Mouse (Mus musculus): ENCODE measurements at regions not wholly inside any gene's neighbourhood (a gene's known extent, or its start where the extent isn't known, plus 50 kb on each side); places are given as distances from the start of the nearest gene placed in this dataset.

DNA sequence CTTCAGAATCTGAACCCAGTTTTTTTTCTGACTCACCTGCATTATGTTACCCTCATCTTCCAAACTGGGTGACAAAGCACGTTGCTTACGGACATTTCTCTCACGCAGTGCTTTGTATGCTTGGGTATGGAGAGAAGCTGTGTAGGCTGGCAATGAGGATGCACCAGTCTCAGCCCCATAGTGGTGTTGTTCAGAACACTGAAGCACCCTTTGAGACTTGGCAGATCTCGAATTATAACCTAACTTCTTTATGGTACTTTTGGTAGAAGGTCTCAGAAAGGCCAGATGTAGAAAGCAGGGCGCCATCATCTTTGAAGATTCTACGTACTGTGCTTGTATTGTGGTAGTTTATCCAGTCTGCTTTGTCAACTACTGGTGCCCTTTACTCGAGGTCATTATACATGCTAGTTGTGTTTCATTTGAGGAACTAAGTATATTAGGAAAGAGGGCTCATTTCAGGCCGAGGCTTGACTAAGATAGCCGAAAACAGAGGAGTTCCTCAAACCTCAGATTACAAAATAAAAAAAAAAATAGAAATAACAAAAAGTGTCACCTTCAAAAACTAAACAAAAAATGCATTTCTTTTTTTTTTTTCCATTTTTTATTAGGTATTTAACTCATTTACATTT, 85.7 kb downstream of the Rgs2 start:
- no peak for ATAC-seq (ENCODE audit: low FRiP score)
- WGBS, result 91% methylated on average over 9 of the region's 9 CpGs
- no peak overlapping the region for H3K4me2 ChIP-seq (replicated peaks)

DNA sequence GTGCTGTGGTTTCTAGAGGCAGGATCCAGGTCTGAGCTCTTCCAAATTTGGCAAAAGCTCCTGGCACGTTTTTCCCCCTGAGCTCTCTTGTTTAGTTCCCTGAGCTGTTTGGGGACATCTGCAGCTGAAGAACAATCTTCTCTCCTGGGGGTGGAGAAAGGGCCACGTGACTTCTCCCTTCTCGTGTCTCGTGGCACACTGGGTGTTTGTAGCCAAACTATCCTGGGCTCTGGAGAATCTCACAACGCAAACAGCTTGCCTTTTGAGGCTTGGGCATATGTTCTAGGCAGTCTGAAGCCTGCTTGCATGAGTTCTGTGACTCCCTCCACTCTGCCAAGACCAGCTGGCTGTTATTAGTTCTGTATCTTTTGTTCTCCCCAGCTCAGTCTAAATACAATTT, 86.3 kb downstream of the Rgs2 start:
- Histone ChIP-seq H3K4me3 (replicated peaks; ENCODE audit: low read length) (no peak overlapping the region), H3K27ac (no peak overlapping the region), H3K27me3 (ENCODE audit: control insufficient read depth, insufficient read depth, low read length) (no peaks in the 10 kb centered on the region), H3K9ac (no peak overlapping the region), H3K4me1 (replicated peaks; ENCODE audit: control insufficient read depth, insufficient read depth, low read length) (peaks cover 14% of the 10 kb centered on the region; the same call in 1 of the 2 replicates), H3K36me3 (replicated peaks; ENCODE audit: control insufficient read depth, insufficient read depth) (no peaks in the 10 kb centered on the region), H3K9me3 (ENCODE audit: control insufficient read depth, low read length) (no peaks in the 10 kb centered on the region), H3K4me2 (replicated peaks) (no peak overlapping the region)
- DNase-seq (ENCODE audit: low spot score), result no peak
- no peak for ATAC-seq (ENCODE audit: low FRiP score)
- WGBS, result 71% methylated on average over 5 of the region's 5 CpGs

More for the DNA sequence above, 85.7 kb downstream of the Rgs2 start:
- Histone ChIP-seq H3K4me3 (replicated peaks; ENCODE audit: low read length) (no peak overlapping the region), H3K9me3 (ENCODE audit: control insufficient read depth, low read length) (no peaks in the 10 kb centered on the region), H3K27ac (no peak overlapping the region), H3K36me3 (replicated peaks; ENCODE audit: control insufficient read depth, insufficient read depth) (no peaks in the 10 kb centered on the region), H3K9ac (no peak overlapping the region), H3K27me3 (ENCODE audit: control insufficient read depth, insufficient read depth, low read length) (no peaks in the 10 kb centered on the region), H3K4me1 (replicated peaks; ENCODE audit: control insufficient read depth, insufficient read depth, low read length) (peaks cover 14% of the 10 kb centered on the region; the same call in 1 of the 2 replicates)
- no peak for DNase-seq (ENCODE audit: low spot score)

DNA sequence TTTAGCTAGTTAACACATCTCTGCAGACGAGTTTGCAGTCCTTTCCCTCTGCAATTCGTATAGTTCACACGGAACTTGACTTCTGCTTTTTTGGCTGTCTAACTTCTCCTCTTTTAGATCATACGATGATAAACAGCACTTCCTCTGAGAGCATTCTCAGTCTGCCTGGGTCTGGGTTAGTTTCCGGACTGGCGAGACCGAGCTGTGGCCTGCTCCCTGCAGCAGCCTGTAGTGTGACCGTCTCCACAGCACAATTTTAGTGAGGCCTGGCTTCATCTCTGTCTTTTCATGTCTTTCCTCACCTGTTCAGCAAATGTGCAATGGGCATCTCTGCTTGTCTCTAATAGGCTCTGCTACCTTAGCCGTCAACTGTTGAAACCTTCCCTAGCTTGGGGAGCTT, 87.4 kb downstream of the Rgs2 start:
- DNase-seq (ENCODE audit: low spot score) (no peak), ATAC-seq (ENCODE audit: low FRiP score) (no peak)
- H3K4me1 ChIP-seq (replicated peaks; ENCODE audit: control insufficient read depth, insufficient read depth, low read length), result peaks cover 14% of the 10 kb centered on the region; the same call in 1 of the 2 replicates
- no peak overlapping the region for H3K27ac ChIP-seq
- no peak overlapping the region for H3K4me3 ChIP-seq (replicated peaks; ENCODE audit: low read length)
- H3K36me3 ChIP-seq (replicated peaks; ENCODE audit: control insufficient read depth, insufficient read depth), result no peaks in the 10 kb centered on the region
- no peak overlapping the region for H3K9ac ChIP-seq
- no peaks in the 10 kb centered on the region for H3K27me3 ChIP-seq (ENCODE audit: control insufficient read depth, insufficient read depth, low read length)
- WGBS, result 86% methylated on average over 9 of the region's 9 CpGs
- no peaks in the 10 kb centered on the region for H3K9me3 ChIP-seq (ENCODE audit: control insufficient read depth, low read length)
- H3K4me2 ChIP-seq (replicated peaks), result no peak overlapping the region

DNA sequence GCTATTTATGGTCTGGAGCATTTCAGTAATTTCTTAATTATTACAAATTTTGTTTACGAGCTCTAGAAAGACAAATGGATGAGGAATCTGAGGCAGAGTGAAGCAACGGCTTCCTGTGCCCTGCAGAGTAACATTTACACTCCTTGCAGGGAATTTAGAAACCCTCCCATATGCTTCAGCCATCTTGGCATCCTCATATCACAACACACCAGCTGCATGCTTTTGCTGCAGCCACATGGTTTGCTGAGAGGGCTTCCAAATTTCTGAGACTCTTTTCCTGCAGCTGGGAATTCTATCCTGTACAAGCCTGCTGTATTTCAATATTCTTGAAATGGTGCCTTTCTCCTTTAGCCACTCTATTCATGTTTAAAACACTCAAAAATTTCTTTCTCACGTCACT, 91.4 kb downstream of the Rgs2 start:
- ATAC-seq (ENCODE audit: low FRiP score) (no peak), DNase-seq (ENCODE audit: low spot score) (no peak)
- no peak overlapping the region for H3K4me2 ChIP-seq (replicated peaks)
- H3K36me3 ChIP-seq (replicated peaks; ENCODE audit: control insufficient read depth, insufficient read depth), result no peaks in the 10 kb centered on the region
- no peak overlapping the region for H3K27ac ChIP-seq
- WGBS, result 76% methylated on average over 3 of the region's 3 CpGs
- no peaks in the 10 kb centered on the region for H3K27me3 ChIP-seq (ENCODE audit: control insufficient read depth, insufficient read depth, low read length)
- no peaks in the 10 kb centered on the region for H3K9me3 ChIP-seq (ENCODE audit: control insufficient read depth, low read length)
- no peaks in the 10 kb centered on the region for H3K4me1 ChIP-seq (replicated peaks; ENCODE audit: control insufficient read depth, insufficient read depth, low read length)
- no peak overlapping the region for H3K9ac ChIP-seq
- no peak overlapping the region for H3K4me3 ChIP-seq (replicated peaks; ENCODE audit: low read length)

DNA sequence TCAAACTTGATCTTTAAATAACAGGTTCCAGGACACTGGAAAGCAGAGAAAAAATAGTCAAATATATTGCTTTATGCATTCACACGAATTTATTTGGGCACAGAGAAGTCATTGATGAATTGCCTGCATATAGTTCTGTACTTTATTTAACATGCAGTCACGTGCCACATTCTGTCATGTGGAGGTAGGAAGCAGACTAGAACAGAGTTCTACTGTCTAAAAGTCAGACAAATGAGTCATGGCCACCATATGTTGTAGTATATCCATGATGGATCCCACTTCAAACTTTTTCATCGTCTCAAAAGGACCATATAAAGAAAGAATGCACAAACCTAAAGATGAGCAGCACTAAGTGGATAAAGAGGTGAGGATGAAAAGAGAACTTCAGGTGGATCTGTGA, 92.7 kb downstream of the Rgs2 start:
- H3K4me1 ChIP-seq (replicated peaks; ENCODE audit: control insufficient read depth, insufficient read depth, low read length), result no peaks in the 10 kb centered on the region
- ATAC-seq (ENCODE audit: low FRiP score) (no peak), DNase-seq (ENCODE audit: low spot score) (no peak)
- H3K9ac ChIP-seq, result no peak overlapping the region
- WGBS, result 64% methylated on average over 3 of the region's 3 CpGs
- no peaks in the 10 kb centered on the region for H3K27me3 ChIP-seq (ENCODE audit: control insufficient read depth, insufficient read depth, low read length)
- no peaks in the 10 kb centered on the region for H3K9me3 ChIP-seq (ENCODE audit: control insufficient read depth, low read length)
- H3K4me3 ChIP-seq (replicated peaks; ENCODE audit: low read length), result no peak overlapping the region
- no peak overlapping the region for H3K4me2 ChIP-seq (replicated peaks)
- no peak overlapping the region for H3K27ac ChIP-seq
- no peaks in the 10 kb centered on the region for H3K36me3 ChIP-seq (replicated peaks; ENCODE audit: control insufficient read depth, insufficient read depth)

DNA sequence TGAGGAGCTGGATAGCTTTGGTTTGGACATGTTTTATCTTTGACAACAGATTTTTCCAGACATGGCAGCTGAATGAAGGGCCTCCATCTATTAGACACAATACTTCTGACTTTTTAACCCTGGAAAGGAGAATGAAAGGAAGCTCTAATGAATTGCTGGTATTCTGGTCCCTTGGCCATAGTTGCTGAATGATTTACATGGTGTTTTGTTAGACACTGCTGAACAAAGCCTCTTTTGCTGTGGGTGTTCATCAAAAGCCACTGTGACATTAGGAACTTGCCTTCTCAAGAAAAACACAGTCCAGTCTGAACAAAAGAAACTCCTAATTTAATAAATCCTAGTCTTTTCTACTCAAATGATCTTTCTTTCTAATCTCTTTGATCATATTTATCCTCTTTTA, 93.4 kb downstream of the Rgs2 start:
- DNase-seq (ENCODE audit: low spot score) (no peak), ATAC-seq (ENCODE audit: low FRiP score) (no peak)
- no peaks in the 10 kb centered on the region for H3K9me3 ChIP-seq (ENCODE audit: control insufficient read depth, low read length)
- no peaks in the 10 kb centered on the region for H3K4me1 ChIP-seq (replicated peaks; ENCODE audit: control insufficient read depth, insufficient read depth, low read length)
- no peak overlapping the region for H3K4me2 ChIP-seq (replicated peaks)
- no peaks in the 10 kb centered on the region for H3K27me3 ChIP-seq (ENCODE audit: control insufficient read depth, insufficient read depth, low read length)
- H3K27ac ChIP-seq, result no peak overlapping the region
- no peak overlapping the region for H3K4me3 ChIP-seq (replicated peaks; ENCODE audit: low read length)
- H3K36me3 ChIP-seq (replicated peaks; ENCODE audit: control insufficient read depth, insufficient read depth), result no peaks in the 10 kb centered on the region
- no peak overlapping the region for H3K9ac ChIP-seq

DNA sequence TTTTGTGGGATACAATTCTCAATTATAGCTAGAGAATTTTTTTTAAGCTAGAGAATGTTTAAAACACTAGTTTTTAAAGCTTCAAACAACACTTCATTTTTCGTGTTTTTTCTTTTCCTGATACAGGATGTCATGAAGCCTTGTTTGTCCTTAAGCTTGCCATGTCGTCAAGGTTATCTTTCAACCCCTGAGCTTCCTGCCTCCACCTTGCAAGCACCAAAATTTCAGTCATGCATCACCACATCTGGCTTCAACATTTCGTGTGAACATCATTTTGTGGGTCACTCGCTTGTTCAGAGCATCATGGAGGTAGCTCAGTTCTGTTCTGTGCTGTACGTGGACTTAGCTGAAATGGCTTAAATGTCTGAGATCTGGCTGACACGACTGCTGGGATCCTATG, 96.6 kb downstream of the Rgs2 start:
- Histone ChIP-seq H3K36me3 (replicated peaks; ENCODE audit: control insufficient read depth, insufficient read depth) (no peaks in the 10 kb centered on the region), H3K9ac (no peak overlapping the region), H3K27ac (no peak overlapping the region), H3K4me3 (replicated peaks; ENCODE audit: low read length) (no peak overlapping the region), H3K4me2 (replicated peaks) (no peak overlapping the region), H3K4me1 (replicated peaks; ENCODE audit: control insufficient read depth, insufficient read depth, low read length) (no peaks in the 10 kb centered on the region), H3K27me3 (ENCODE audit: control insufficient read depth, insufficient read depth, low read length) (no peaks in the 10 kb centered on the region), H3K9me3 (ENCODE audit: control insufficient read depth, low read length) (no peaks in the 10 kb centered on the region)
- no peak for ATAC-seq (ENCODE audit: low FRiP score)
- DNase-seq (ENCODE audit: low spot score), result no peak
- WGBS, result 79% methylated on average over 6 of the region's 6 CpGs

DNA sequence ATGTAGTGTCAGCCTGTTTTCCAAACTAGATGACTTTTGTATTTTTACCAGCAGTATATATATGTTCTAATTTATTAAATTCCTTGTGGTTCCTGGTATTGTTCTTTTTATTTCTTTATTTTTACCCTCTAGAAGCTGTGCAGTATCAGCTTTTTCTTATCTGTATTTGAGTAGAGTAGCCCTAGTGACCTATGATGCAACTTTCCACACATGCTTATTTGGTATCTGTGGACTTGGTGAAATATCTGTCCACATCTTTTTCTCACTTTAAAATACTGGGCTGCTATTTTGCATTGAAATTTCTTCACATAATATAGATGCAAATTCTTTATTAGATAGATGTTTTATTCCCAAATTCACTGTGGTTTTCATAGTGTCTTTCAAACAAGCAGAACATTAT, 97.1 kb downstream of the Rgs2 start:
- H3K9ac ChIP-seq, result no peak overlapping the region

DNA sequence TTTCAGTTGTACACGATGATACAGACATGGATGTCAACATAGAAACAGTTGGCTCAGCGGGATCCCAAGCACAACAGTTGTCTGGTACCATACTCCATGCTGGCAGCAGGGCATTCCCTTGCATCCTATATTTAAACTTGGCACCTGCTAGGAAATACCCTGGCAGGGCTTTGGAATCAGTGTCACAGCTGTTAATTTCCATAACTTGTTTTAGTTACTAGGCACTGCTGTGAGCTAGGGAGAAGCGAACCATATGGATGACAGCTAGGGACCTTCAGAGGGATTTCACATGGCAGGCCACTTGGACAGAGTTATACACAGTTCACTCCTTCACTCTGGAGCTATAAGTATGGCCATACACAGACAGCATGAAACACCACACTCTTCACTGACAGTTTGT, 100.0 kb downstream of the Rgs2 start:
- H3K9ac ChIP-seq, result no peak overlapping the region
- no peaks in the 10 kb centered on the region for H3K9me3 ChIP-seq (ENCODE audit: control insufficient read depth, low read length)
- no peak overlapping the region for H3K4me2 ChIP-seq (replicated peaks)
- peak; percentile 47 for DNase-seq (ENCODE audit: low spot score)
- no peak overlapping the region for H3K4me3 ChIP-seq (replicated peaks; ENCODE audit: low read length)
- no peaks in the 10 kb centered on the region for H3K27me3 ChIP-seq (ENCODE audit: control insufficient read depth, insufficient read depth, low read length)
- no peak overlapping the region for H3K27ac ChIP-seq
- peak; percentile 84; the same call in 1 of the 2 replicates for ATAC-seq (ENCODE audit: low FRiP score)
- no peaks in the 10 kb centered on the region for H3K36me3 ChIP-seq (replicated peaks; ENCODE audit: control insufficient read depth, insufficient read depth)
- H3K4me1 ChIP-seq (replicated peaks; ENCODE audit: control insufficient read depth, insufficient read depth, low read length), result no peaks in the 10 kb centered on the region
- WGBS, result 68% methylated on average over 3 of the region's 3 CpGs

More for the DNA sequence above, 97.1 kb downstream of the Rgs2 start:
- no peak overlapping the region for H3K4me2 ChIP-seq (replicated peaks)
- no peaks in the 10 kb centered on the region for H3K36me3 ChIP-seq (replicated peaks; ENCODE audit: control insufficient read depth, insufficient read depth)
- no peaks in the 10 kb centered on the region for H3K4me1 ChIP-seq (replicated peaks; ENCODE audit: control insufficient read depth, insufficient read depth, low read length)
- no peak for DNase-seq (ENCODE audit: low spot score)
- no peaks in the 10 kb centered on the region for H3K9me3 ChIP-seq (ENCODE audit: control insufficient read depth, low read length)
- H3K27ac ChIP-seq, result no peak overlapping the region
- H3K4me3 ChIP-seq (replicated peaks; ENCODE audit: low read length), result no peak overlapping the region
- no peak for ATAC-seq (ENCODE audit: low FRiP score)
- no peaks in the 10 kb centered on the region for H3K27me3 ChIP-seq (ENCODE audit: control insufficient read depth, insufficient read depth, low read length)

DNA sequence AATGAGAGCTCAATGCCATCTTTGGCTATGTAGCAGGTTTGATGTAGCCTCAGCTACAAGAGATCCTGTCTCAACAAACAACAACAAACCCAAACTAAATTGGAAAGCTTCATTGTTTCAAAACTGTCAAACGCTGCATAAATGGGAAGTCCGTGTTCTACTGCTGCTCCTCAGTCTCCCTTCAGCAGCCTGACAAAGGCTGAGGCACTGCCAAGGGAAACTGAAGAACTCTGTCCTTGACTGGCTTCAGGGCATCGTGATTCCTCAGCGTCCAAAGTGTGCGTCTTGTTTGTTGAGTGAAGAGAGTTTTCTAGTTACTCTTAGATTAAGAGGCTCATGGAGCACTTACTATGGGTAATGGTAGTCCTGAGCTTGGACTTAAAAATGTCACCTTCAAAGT, 100.7 kb downstream of the Rgs2 start:
- Histone ChIP-seq H3K27me3 (ENCODE audit: control insufficient read depth, insufficient read depth, low read length) (no peaks in the 10 kb centered on the region), H3K9me3 (ENCODE audit: control insufficient read depth, low read length) (no peaks in the 10 kb centered on the region), H3K4me3 (replicated peaks; ENCODE audit: low read length) (no peak overlapping the region), H3K9ac (no peak overlapping the region), H3K4me2 (replicated peaks) (no peak overlapping the region), H3K27ac (no peak overlapping the region), H3K36me3 (replicated peaks; ENCODE audit: control insufficient read depth, insufficient read depth) (no peaks in the 10 kb centered on the region), H3K4me1 (replicated peaks; ENCODE audit: control insufficient read depth, insufficient read depth, low read length) (no peaks in the 10 kb centered on the region)
- DNase-seq (ENCODE audit: low spot score), result no peak
- ATAC-seq (ENCODE audit: low FRiP score), result no peak
- WGBS, result 83% methylated on average over 5 of the region's 5 CpGs
